Mouse (Mus musculus) kidney, postnatal 0 days (tissue): ENCODE data around the gene Pnkp. TPM values are rescaled to one million over a fixed set of nuclear protein-coding genes. Genes with fewer than 3 reads are reported as not detected.

Experiments used
- ATAC-seq: fragments of 200-750 bp; cut with Nextera tagmentation; replicated peaks from 2 replicates; pipeline ENCODE4 v1.8.0; 2017; ENCODE audit warnings: low read depth, moderate number of reproducible peaks, moderate TSS enrichment, moderate library complexity; ENCODE audit not compliant: low FRiP score
- DNase-seq: peaks from one replicate; pipeline ENCODE4 v3.0.0-alpha.2; 2016; ENCODE audit warnings: low spot score
- H3K27ac ChIP-seq: fragments of 300-500 bp; sonication (generic); 2 replicates; pipeline ENCODE4 v1.5.1; 2014; ENCODE audit warnings: mild to moderate bottlenecking
- H3K27me3 ChIP-seq: fragments of 300-500 bp; sonication (generic); 2 replicates; pipeline ENCODE4 v1.6.1; 2014; ENCODE audit warnings: low read length, mixed read lengths; ENCODE audit not compliant: insufficient read depth
- H3K36me3 ChIP-seq: fragments of 300-500 bp; sonication (generic); 2 replicates; pipeline ENCODE4 v1.6.1; 2014; ENCODE audit warnings: low read length, mixed read lengths; ENCODE audit not compliant: insufficient read depth
- H3K4me1 ChIP-seq: fragments of 300-500 bp; sonication (generic); replicated peaks from 2 replicates; pipeline ENCODE4 v1.6.1; 2014; ENCODE audit warnings: antibody characterized with exemption, low read length, mixed read lengths; ENCODE audit not compliant: insufficient read depth
- H3K4me2 ChIP-seq: fragments of 300-500 bp; sonication (generic); 2 replicates; pipeline ENCODE4 v1.6.1; 2014; ENCODE audit warnings: mild to moderate bottlenecking, low read length, moderate library complexity, mixed read lengths
- H3K4me3 ChIP-seq: fragments of 300-500 bp; sonication (generic); replicated peaks from 2 replicates; pipeline ENCODE4 v1.5.1; 2014; ENCODE audit warnings: low read depth, low read length
- H3K9ac ChIP-seq: fragments of 300-500 bp; sonication (generic); 2 replicates; pipeline ENCODE4 v1.6.1; 2014; ENCODE audit warnings: low read depth, low read length
- H3K9me3 ChIP-seq: fragments of 300-500 bp; sonication (generic); replicated peaks from 2 replicates; pipeline ENCODE4 v1.6.1; 2016; ENCODE audit warnings: low read length, inconsistent platforms, mixed read lengths
- CTCF ChIP-seq: IDR thresholded peaks from 2 replicates; pipeline ENCODE4 v1.5.1; 2016; ENCODE audit warnings: antibody characterized with exemption, low read depth, mild to moderate bottlenecking, moderate library complexity
- WGBS: fragments of 180-500 bp; shearing (Covaris S2); extraction: QIAGEN DNeasy Blood & Tissue Kit; methylation state at CpG from one replicate; pipeline ENCODE4 v1.1.7; 2014; 5-methylcytosine and 5-hydroxymethylcytosine counted together
- polyA plus RNA-seq: library from polyadenylated mRNA; unstranded; fragments of >200 nt; fragmentation: Nextera tagmentation; extraction: Ambion mirVana; gene quantifications from 2 replicates; pipeline ENCODE4 v1.2.1, GENCODE M21; 2015

Pnkp gene
- polyA plus RNA-seq, 1 experiment from 2014 or later = 34.0 TPM

DNA sequence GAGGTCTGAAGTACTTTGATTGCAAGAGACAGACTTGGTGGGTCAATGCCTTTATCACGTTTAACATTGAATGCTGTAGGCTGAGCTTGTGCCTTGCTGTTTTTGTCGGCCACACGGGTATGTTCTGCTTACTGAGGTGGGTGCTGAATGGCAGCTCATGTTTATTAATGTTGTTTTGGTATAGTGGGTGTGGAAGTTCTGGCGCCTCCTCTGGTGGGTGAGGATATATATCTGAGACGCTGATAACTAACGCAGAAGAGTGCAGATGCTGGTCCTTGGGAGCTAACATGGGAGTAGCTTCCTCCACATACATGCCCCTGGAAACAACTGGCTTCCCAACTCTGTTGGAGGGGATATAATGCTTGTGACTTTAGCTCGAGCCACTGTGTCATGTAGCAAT is 33.5 kb upstream of the Pnkp start:
- H3K36me3 ChIP-seq = peaks cover under 1% of the 10 kb centered on the region; the same call in 1 of the 2 replicates

DNA sequence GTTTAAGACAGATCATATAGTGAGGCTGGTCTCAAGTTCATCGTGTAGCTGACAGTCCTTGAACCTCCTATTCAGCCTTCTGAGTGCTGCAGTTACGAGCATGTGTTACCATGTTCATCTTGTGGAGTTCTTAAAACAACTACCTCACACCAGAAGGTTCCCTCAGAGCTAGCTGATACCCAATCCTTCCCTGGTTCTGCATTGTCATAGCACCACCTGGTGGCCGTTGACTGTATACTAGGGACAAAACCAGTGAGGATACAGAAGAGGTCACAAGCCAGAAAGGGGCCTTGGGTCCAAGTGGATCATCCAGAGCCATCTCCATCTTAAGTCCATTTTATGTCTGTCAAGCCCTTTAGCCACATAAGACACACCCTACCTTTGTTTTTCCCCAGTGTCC is 32.1 kb upstream of the Pnkp start:
- H3K4me1 ChIP-seq = 0 out of 2 replicates have a peak, but pooled peaks cover 4% of the 10 kb centered on the region
- peak; percentile 92 for TF ChIP-seq CTCF
- H3K4me3 ChIP-seq = no peak overlapping the region
- ATAC-seq (no peak; the same call in 1 of the 2 replicates), DNase-seq (peak; percentile 86)
- H3K27me3 ChIP-seq = no peaks in the 10 kb centered on the region
- H3K36me3 ChIP-seq = peaks cover 15% of the 10 kb centered on the region
- no peak overlapping the region for H3K9ac ChIP-seq
- H3K9me3 ChIP-seq = no peaks in the 10 kb centered on the region
- no peak overlapping the region for H3K4me2 ChIP-seq
- no peak overlapping the region for H3K27ac ChIP-seq
- WGBS = 11% methylated on average over 3 of the region's 3 CpGs

More for the DNA sequence above, 33.5 kb upstream of the Pnkp start:
- Histone ChIP-seq H3K4me3 (no peak overlapping the region), H3K4me2 (no peak overlapping the region), H3K9ac (no peak overlapping the region), H3K9me3 (no peaks in the 10 kb centered on the region), H3K4me1 (peaks cover 12% of the 10 kb centered on the region; the same call in 1 of the 2 replicates), H3K27ac (no peak overlapping the region), H3K27me3 (no peaks in the 10 kb centered on the region)
- WGBS = 44% methylated on average over 7 of the region's 7 CpGs
- TF ChIP-seq CTCF = peak; percentile 52
- DNase-seq (peak; percentile 31), ATAC-seq (no peak)

DNA sequence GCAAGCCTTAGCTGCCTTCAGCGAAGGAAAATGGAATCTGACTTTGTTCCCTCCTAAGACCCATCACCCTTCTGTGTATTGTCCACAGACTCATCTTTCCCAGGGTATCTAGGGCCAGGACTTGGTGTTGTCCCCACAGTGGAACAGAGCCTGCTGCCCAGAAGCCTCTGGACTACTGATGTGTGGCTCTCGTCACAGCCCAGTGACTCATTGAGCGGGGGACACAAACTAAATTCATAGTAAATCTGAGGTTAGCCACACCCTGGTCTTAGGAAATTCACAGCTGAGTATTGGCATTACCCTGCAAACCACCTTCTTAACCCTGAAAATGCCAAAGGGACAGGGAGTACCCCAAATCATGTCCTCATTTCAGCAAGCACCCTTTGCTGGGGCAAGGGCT is 30.2 kb upstream of the Pnkp start:
- H3K4me1 ChIP-seq = no peaks in the 10 kb centered on the region
- no peak for TF ChIP-seq CTCF
- WGBS = 52% methylated on average over 3 of the region's 3 CpGs
- H3K4me2 ChIP-seq = no peak overlapping the region
- no peak overlapping the region for H3K4me3 ChIP-seq
- no peaks in the 10 kb centered on the region for H3K27me3 ChIP-seq
- no peak overlapping the region for H3K9ac ChIP-seq
- H3K9me3 ChIP-seq = no peaks in the 10 kb centered on the region
- H3K27ac ChIP-seq = no peak overlapping the region
- DNase-seq = no peak
- ATAC-seq = no peak
- H3K36me3 ChIP-seq = peaks cover 29% of the 10 kb centered on the region

DNA sequence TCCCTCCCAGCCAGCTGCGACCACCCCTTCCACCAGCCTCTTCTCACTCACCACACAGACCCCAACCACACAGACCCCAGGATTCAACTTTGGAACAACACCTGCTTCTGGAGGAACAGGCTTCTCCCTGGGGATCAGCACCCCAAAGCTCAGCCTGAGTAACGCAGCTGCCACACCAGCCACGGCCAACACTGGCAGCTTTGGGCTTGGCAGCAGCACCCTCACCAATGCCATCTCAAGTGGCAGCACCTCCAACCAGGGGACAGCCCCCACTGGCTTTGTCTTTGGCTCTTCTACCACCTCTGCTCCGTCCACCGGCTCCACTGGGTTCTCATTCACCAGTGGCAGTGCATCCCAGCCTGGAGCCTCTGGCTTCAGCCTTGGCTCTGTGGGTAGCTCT is 28.2 kb upstream of the Pnkp start:
- 91% methylated on average over 5 of the region's 5 CpGs for WGBS
- H3K9ac ChIP-seq = no peak overlapping the region
- no peaks in the 10 kb centered on the region for H3K27me3 ChIP-seq
- H3K27ac ChIP-seq = no peak overlapping the region
- H3K9me3 ChIP-seq = no peaks in the 10 kb centered on the region
- TF ChIP-seq CTCF = no peak
- peaks cover 32% of the 10 kb centered on the region for H3K36me3 ChIP-seq
- no peak overlapping the region for H3K4me2 ChIP-seq
- H3K4me3 ChIP-seq = no peak overlapping the region
- DNase-seq = no peak
- no peak for ATAC-seq
- H3K4me1 ChIP-seq = no peaks in the 10 kb centered on the region

DNA sequence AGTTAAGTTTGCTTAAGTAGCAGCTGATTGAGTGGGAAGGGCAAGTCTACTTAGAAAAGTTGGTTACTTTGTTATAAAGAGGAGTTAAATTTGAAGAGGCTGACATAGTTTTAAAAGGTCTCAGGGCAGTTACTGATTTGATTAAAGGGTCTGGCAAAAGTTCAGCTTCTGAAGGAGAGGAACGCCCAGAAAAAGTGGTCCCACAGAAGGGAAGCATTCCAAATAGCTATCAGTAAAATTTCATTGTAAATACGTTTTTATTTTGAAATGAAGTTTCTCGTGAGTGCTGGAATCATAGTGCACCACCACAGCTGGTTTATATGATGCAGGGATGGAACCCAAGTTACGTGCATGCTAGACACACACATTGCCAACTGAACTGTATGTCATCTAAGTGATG is 24.2 kb upstream of the Pnkp start:
- no peak for DNase-seq
- H3K9ac ChIP-seq = no peak overlapping the region
- 66% methylated on average over 4 of the region's 4 CpGs for WGBS
- ATAC-seq = no peak
- H3K27me3 ChIP-seq = no peaks in the 10 kb centered on the region
- H3K4me2 ChIP-seq = no peak overlapping the region
- H3K4me1 ChIP-seq = peaks cover 8% of the 10 kb centered on the region; the same call in 1 of the 2 replicates
- TF ChIP-seq CTCF = no peak
- H3K9me3 ChIP-seq = no peaks in the 10 kb centered on the region
- peaks cover 32% of the 10 kb centered on the region for H3K36me3 ChIP-seq
- no peak overlapping the region for H3K4me3 ChIP-seq
- no peak overlapping the region for H3K27ac ChIP-seq

DNA sequence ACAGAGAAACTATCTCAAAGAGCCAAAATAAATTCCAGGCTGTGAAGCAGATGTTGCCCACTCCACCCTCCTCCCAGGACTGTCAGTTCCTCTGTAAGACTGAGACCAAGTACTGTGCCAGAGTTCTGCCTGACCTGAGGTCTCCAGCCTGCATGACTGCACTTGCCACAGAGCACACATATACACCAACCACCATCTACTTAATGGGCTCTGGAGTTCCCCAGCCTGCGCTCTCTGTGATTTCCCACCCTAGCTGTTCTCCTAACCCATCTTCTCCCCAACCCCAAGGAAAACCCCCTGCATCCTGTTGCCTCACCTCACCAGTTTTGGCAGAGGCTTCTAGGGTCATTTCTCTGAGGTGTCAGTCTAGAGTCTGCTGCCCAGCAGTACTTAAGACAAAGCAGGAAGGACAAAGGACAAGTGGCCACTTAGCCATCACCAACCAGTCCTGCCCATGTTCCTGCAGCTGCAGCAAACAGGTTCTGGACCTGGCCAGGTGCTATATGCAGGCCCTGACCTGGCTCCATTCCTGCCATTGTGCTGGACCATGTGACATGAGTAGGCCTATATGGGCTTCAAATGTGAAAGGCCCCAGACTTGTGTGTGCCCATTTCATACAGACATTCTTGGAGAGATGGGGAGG is 21.4 kb upstream of the Pnkp start:
- ATAC-seq (no peak), DNase-seq (no peak)
- Histone ChIP-seq H3K27ac (no peak overlapping the region), H3K4me2 (no peak overlapping the region), H3K36me3 (peaks cover 11% of the 10 kb centered on the region), H3K27me3 (no peaks in the 10 kb centered on the region), H3K9ac (no peak overlapping the region), H3K9me3 (no peaks in the 10 kb centered on the region), H3K4me3 (no peak overlapping the region), H3K4me1 (peaks cover 18% of the 10 kb centered on the region)
- WGBS = 88% methylated on average over 1 of the region's 1 CpGs
- no peak for TF ChIP-seq CTCF

DNA sequence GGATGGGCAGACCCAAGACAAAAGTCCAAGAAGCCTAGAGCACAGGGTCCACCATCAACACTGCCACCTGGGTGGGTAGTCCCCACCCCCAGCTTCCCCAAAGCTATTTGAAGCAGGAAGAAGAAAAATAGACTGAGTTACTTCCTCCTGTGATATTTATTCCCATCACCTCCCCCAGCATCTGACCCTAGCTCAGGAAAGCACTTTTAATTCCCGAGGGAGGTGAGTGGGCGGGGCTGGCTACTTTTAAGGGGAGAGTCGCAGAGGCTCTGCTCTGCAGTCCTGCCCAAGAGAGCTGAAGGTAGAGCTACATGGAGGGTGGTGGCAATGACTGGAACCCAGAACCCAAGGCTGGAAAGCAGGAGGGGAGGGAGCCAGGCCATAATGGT is 20.9 kb upstream of the Pnkp start:
- no peak for TF ChIP-seq CTCF
- Histone ChIP-seq H3K36me3 (peaks cover 8% of the 10 kb centered on the region; the same call in 1 of the 2 replicates), H3K4me2 (no peak overlapping the region), H3K27me3 (no peaks in the 10 kb centered on the region), H3K9me3 (no peaks in the 10 kb centered on the region), H3K4me3 (no peak overlapping the region), H3K9ac (no peak overlapping the region), H3K27ac (no peak overlapping the region), H3K4me1 (peaks cover 18% of the 10 kb centered on the region)
- DNase-seq (no peak), ATAC-seq (no peak)
- WGBS = 32% methylated on average over 3 of the region's 3 CpGs
